Mouse (Mus musculus) c-Kit-positive CD71-negative TER-119-negative erythroid progenitor cells, embryonic 14.5 days (primary cell): ENCODE data around the gene Sos1.

Experiments used
- DNase-seq: peaks from one replicate; pipeline ENCODE4 v3.0.0-alpha.2; 2013; ENCODE audit warnings: low read depth

Gene Sos1

DNA sequence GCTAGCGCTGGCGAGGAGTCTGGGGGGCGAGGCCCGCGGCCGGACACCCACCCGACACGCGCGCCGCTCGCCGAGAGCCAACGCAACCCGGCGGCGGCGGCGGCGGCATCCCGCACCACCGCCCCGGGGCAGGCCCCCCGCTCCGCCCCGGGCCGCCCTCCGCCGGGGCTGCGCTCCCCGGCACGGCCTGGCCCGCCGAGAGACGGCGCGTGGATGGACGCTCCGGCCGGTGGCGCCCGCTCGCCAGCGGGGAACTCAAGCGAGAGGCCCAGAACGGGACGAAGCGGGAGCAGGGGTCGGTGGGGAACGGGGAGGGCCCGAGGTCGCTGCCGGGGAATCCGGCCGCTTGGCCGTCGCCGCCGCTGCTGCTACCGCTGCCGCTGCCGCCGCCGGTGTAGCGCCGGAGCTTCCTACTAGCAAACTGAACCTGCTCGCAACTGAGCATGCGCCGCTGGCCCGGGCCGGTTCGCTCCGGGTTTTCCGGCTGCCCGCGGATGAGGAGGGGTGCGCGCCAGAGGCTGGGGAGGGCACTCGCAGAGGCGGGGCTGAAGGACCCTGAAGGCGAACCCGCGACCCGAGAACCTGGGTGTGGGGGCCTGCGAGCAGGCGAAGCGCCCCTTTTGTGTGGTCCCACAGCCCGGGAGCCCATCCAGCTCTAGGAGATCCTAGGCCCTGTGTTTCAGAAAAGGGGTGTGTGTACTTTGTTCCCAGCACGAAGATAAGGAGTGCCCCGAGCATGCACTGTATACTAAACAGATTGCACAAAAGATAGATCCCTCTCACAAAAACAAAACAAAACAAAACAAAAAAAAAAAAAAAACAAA is at the start of gene Sos1:
Gene Sos1, minus strand, starts transcription at position 423 of the 824 bp plus-strand sequence.
- DNase-seq, result peak; percentile 92

DNA sequence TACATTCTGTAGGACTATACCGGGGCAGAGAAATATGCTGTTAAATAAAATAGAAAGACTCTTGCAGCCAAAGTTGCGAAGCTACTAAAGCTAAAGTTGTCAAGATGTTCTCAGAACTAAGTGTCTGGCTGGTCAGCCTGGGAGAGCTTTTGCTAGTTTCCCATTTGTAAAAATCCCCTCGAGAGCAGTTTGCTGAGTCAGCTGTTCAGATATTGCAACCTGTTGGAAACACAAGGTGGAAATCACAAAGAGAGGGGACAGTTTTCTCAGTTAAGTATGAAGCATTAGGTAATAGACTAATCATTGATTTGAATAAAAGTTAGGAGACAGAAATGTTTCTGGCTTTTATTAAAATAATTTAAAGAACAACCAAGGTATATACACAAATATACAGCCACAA is 43.0 kb upstream of the Sos1 start:
- DNase-seq, result no peak

DNA sequence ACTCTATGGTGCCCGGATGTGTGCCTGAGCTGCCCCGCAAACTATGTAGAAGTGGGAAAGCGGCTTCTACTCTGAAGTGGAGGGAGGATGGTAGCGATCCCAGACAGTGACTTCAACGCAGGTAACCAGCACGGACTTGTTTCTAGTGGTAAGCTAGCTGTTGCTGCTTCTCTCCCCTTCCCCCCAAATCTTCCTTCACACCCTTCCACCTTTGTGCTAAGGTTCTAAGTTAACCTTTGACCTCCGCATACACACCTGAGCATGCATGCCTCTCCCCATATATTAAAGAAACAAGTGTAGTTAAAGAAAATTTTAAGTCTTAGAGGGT is 41.9 kb upstream of the Sos1 start:
- no peak for DNase-seq

DNA sequence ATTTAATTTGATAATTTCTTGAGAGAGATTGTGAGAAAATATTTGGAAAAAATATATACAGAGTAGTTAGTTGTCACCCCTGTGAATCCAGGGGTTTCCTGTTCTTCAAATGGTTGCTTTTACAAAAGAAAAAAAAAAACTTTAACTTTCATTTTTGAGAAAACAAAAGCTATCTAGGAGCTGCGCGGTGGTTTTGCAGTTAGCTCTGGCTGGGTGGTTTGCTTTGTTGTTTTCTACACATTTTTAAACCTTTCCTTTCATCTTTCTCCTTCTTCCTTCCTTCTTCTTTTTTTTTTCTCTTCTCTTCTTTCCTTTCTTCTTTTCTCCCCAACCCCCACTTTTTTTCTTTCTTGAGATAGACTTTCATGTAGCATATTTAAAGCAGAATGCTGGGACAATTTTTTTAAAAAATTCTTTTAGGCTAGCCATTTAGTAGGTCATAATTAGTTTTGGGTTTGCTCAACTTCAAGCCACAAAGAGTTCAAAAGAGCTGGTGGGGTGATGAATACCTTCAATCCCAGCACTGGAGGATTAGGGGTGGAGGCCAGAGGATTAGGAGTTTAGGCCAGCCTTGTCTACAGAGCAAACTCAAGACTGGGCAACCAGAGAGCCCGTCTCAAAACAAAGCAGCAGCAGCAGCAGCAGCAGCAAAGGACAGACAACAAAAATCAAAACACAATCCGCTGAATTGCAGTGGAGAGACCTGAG is 41.4 kb upstream of the Sos1 start:
- no peak for DNase-seq

DNA sequence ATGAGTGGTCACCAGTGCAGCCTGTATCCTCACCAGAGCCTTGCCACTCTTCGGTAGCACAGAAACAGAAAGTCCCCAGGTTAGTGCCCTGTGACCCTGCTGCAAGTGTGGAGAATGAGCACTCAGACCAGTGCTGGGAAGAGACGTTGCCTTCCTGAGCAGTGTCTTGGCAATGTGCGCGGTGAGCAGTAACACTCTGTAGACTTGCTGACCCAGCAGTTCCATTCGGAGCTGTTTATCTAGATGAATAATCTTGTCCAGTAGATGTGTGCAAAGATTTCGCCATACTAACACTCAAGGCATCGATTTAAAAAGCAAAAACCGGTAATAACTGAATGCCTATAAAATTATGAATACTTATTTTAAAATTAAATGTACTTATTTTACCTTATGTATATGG is 40.3 kb upstream of the Sos1 start:
- no peak for DNase-seq

DNA sequence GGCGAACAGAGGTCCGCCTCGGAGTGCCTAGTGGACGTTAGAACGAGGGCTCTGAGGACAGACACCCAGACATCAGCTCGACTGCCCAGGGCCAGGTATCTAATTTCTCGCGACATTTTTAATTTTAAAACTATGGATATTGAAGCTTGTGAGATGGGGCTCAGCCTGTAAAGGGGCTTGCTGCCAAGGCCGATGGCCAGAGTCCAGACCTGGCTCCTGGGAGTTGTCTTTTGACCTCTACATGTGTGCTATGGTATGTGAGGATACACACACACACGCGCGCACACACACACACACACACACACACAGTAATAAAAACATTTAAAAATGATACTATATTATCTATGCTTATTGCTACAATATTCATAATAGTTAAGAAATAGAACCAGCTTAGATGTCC is 38.6 kb upstream of the Sos1 start:
- DNase-seq, result no peak

DNA sequence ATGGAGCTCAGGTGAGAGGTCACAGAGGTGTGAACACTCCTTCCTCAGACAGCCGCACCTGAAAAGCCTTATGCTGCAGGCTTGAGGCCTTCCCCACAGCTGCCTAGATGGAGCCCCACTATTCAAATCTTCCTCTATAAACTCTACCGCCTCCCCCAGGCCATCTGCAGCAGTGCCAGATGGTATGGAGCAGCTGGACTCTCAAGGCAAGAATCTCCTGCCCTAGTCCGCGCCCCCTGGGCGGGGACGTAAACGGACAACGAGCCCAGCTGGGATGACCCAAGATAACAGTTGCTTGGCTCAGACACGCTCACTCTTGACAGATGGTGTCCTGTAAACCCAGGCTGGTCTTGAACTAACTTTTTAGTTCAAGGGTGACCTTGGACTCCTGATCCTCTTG is 37.0 kb upstream of the Sos1 start:
- no peak for DNase-seq

DNA sequence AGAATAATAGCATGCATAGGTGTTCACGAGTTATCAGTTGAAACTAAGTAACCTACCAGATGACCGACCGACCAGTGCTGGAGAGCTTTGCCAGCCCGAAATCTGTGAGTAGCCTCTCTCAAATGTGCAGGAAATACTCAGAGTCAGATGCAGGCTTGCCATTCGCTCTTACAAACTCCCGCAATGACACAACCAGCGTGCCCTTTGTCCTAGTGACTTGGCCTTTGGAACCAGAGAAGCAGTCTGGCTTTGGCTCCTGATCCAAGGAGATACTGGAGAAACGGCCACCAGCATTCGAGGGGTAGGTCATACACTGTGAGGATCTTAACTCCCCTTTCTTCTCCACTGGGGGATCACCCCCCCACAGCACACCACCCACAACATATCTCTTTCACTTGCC is 35.7 kb upstream of the Sos1 start:
- no peak for DNase-seq

DNA sequence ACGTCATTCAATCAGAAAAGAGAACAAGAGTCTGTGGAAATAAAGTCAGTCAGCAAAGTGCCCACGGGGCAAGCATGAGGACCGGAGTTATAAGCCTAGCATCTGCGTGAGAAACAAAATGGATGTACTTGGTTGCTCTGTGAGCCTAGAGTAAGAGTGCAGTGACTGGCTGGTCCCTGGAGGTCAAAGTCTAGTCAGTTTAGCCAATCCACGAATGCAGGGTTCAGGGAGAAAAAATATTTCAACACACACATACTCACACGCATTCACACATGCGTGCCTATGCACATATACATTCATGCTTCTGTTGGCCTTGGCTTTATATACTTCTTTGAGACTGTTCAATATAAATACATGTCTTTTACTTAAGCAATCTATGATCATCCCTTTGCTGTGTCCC is 35.3 kb upstream of the Sos1 start:
- no peak for DNase-seq

DNA sequence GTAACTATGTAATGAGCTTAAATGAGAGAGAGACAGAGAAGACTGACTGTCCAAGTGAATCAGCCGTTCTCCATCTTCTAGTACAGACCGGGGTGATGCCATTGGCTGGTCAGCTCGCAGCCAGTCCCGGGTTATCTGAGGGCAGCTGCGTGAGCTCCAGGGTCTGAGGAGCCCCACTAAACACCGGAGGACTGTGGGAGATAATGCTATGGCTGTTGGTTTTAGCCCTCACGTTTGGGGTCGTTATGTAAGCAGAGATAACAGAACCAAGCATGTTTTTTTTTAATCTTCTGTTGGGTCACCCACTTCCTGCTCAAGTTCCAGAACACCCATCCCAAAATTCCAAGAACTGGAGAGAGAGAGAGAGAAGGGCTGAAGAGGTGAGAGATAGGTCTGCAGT is 33.5 kb upstream of the Sos1 start:
- DNase-seq, result no peak

DNA sequence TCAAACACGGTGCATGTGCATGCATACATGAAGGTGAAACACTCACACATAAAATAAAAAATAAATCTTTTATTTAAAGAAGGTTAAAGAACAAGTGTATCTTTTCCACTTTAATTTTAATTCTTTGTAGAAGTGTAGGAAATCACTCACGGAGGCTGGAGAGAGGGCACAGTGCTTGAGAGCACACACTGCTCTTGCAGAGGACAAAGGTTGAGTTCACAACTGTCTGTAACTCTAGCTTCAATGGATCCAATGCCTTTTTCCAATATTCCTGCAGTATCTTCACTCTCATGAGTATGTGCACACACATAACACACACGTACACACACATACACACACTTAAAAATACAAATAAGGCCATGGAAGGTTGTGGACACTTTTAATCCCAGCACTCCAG is 30.2 kb upstream of the Sos1 start:
- no peak for DNase-seq

DNA sequence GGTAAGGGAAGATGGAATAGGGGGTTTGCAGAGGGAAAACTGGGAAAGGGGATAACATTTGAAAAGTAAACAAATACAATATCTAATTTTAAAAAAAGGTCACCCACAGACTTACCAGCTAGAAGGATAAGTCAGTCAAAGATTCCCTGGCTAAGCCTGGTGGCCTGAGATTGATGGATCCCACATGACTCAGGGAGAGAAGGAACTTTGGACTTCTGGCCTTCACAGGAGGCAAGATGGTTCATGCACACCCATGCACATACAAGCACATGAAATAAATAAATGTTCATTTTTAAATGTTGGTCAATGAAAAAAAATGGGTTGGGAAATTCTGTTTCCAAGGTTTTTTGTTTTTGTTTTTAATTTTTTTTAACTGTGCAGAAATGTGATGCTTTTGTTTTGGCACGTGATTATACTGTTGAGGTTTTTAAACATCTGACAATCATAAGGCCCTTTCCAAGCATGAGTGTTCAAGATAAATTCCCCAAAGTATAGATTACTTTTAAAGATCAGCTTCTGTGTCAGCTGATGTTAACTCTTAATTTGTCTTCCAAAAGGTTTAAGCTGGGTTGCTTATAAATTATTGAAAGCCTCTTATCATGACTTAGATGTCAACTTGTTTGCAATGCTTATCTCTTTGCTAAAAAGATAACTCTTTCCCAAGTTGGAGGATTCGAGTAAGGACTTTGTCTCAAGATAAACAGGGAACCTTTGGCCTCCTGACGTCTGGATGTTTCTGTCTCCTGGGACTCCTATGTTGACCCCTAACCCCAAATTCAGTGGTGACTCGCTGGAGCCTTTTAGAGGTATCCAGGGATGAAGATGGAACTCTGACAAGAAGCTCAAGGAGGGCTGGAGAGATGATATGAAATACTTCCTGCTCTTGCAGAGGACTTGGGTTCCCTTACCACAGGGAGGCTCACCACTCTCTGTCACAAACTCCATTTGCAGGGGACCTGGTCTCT is 29.5 kb upstream of the Sos1 start:
- no peak for DNase-seq

DNA sequence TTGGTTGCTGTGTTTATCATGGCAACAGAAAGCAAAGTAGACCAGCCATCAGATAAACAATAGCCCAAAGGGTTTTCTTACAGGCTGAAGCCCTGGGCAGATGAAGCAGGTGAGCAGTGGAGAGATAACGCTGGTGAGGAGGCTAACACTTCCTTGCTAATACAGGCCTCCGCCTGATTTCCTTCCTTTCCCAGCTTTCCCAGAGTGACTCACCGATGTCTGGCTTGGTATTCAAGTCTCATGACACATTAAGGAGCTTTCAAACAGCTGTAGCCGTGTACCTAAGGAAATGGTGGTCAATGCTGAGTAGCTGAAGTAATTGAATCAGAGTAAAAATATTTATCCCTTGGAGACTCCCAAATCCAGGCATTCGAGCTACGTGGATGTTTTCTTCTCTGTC is 25.5 kb upstream of the Sos1 start:
- no peak for DNase-seq

DNA sequence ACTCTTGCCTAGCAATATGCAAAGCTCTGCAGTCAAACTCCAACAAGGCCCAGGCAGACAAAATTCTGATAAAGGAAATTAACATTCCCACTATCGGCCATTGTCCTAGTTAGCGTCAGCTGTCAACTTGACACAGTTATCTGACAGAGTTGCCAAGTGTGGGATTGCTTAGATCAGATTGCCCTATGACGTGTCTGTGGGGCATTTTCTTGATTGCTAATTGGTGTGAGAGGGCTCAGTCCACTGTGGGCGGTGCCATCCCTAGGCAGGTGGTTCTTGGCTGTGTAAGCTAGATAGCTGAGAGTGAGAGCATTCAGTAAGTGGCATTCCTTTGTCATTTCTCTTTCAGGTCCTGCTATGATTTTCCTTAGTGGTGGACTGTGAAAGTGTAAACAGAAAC is 25.1 kb upstream of the Sos1 start:
- no peak for DNase-seq

DNA sequence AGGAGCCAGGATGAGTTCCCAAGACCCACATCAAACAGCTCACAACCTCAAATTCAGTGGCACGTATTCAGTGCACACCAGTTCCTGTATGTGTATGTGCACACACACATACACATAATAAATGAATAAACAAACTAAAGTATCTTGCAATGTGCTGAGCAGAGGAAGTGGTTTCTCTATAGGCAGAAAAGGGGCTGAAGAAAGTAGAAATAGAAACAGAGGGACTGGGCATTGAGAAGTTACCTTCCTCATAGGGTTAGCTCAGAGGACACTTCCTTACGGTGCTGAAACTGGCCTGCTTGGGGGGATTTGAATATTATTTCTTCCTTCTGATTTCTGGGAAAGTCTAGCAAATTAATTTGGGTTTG is 21.5 kb upstream of the Sos1 start:
- no peak for DNase-seq

DNA sequence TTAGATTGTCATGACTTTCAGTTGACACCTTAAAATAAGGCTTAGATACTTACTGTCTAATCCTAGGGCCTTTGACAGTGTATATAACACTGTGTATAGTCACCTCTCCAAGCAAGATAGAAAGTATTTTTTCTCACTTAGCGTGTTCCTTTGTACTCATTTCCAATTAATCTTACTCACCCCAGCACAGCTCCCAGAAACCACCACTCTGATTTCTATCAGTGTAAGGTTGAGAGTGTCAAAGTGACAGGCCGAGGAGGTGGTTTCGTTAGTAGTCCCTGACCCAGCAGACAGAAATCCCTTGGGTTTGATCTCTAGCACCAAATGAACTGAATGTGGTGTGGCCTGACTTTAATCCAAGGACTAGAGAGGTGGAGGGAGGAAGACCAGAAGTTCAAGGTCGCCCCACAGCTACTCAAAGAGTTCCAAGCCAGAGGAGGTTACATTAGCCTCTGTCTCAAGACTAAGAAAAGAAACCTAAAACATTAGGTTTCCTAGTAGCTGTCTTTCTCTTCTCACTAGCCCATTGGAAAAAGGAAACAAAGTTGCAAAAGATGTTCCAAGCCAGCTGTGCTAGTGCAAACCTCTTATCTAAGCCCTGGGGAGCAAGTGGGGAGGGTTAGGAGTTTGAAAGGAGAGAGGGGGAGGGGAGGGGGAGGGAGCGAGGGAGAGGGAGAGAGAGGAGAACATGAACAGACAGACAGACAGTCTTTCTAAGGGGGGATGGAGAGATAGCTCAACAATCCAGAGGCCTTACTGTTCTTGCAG is 21.0 kb upstream of the Sos1 start:
- no peak for DNase-seq

DNA sequence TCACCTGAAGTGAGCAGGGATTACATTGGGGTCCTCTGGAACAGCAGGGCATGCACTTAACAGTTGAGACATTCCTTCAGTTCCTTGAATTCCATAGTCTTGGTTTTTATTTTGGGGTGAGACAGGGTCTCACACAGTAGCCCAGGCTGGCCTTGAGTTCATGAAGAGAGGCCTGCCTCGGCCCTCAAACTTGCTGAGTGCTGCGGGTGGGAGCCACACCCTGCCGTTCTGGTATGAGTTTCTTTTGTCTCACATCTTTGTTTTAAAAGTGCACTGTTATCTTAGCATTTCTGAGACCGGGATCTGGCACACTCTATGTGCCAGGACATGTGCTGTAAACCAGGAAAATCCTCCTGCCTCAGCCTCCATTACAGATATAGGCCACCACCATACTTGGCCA is 19.8 kb upstream of the Sos1 start:
- no peak for DNase-seq

DNA sequence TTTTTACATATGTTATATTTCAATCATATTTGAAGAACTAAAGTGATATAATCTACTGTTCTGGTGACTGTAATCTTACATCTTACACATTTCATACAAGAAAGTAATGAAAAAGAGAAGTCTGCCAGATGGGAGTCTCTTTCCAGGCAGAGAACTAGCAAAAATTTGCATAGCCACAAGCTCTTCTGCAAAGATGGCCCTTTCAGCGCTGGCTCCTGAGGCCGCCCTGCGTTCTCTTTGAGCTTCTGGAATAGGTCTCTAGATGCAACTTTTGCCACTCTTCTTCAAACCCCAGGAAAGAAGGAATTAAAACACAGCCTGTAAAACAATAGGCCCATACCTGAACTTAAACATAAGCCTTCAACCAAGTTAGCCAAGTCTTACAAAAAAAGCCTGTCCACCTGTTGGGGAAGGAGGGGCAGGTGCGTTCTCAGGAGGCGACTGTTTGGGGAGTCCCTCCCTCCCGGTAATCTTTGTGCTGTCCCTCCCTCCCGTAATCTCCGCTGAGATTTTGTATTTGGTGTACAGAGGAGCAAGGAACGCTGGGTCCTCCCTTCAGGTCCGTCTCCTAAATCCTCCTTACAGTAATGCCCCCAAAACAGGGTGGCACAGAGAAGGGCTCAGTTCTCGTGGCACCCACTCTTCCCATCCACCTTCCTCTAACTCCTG is 18.5 kb upstream of the Sos1 start:
- DNase-seq, result no peak

DNA sequence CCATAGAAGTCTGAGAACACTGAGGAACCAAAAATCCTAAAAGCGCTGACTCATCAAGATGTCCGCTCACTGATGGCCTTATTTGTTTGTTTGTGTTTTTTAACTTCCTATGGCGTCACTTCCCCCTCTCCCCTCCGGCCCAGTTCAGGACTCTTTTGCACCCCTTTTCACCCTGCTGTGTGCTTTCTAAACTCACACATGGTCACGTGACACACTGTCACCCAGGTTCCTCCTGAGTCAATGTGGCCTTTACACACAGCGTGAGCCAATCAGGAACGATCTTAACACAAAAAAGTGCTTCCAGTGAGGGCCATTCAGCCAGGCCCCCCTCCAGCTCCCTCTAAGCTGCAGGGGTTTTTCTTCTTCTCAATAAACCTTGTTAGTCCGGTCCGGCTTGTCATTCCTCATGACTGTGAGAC is 16.9 kb upstream of the Sos1 start:
- no peak for DNase-seq

DNA sequence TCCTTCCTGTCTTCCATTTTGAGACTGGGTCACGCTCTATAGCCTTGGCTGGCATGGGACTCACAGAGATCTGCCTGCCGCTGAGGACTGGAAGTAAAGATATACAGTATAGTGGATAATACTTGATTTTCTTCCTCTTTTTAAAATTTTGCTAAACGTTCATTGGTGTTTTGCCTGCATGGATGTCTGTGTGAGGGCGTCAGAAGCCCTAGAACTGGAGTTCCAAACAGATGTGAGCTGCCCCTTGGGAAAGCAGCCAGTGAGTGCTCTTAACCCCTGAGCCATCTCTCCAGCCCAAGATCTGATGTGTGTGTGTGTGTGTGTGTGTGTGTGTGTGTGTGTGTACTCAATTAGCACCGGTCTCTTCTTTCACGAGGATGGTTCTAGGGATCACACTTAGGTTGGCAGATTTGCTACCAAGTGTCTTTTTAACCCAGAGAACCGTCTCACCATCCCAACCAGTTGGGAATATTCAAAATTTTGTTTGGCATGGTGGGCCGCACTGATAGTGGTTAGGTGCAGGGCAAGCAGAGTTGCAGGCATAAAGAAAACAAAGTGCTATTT is 16.4 kb upstream of the Sos1 start:
- DNase-seq, result no peak

DNA sequence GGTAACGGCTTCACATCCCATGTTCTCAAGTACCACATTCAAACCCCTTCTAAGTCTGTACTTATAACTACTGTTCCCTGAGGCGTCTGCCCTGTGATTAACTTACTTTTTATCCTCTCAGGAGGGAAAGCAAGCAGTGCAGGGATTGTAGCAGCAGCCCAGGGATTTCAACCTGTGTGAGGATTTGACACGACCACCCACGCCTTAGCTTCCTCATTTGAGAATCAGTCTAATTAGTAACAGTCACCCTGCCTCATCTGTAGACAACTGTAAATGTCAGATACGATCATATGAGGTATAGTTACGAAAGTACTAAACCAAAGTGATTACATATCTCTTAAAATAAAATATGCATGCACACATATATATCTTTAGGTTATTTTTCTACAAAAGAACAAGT is 15.9 kb upstream of the Sos1 start:
- no peak for DNase-seq
